Mouse (Mus musculus): Measurements from ENCODE around the gene Lyrm7.
"Not testable (repeated sequence)": the region's sequence is repeated elsewhere in the genome, so short reads cannot be mapped to it uniquely, and the experiment has no call there.

Lyrm7 gene

DNA sequence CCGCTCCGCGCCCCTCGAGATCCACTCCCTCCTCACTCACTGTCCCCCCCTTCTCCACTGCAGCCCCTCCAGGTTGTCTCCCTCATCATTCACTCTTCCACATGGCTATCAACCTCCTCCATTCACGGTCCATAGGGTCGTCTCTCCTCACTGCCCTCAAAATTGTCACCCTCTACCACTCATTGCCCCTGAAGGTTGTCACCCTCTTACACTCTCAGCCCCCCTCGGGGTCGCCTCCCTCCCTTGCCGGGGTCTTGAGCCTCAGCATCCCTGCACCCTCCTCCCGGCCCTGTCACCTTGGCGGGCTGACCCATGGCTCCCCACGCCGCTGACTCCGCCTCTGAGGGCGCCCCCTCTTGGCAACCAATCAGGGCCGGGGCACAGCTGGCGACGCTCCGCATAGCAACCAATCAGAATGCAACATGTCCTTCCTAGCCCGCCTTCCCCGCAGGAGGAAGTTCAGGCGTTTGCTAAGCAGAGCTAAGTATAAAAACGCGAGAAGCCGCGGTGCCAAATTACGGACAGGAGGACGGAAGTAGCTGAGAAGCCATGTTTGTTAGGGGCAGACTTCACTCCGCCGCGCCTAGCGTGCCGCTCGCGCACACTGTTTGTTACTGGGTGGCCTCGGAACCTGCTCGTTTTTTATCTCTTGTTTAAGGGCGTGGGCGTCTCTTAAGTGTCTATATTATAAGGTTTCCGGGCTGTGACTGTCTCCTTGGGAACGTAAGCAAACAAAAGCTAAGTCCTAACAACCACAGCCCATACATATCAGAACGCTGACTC lies at the start of gene Lyrm7:
TSS of gene Lyrm7 (minus strand) at position 661 of the 783 bp plus-strand sequence.
- DNase-seq (ENCODE audit: low read depth, low spot score) = peak; percentile 98

DNA sequence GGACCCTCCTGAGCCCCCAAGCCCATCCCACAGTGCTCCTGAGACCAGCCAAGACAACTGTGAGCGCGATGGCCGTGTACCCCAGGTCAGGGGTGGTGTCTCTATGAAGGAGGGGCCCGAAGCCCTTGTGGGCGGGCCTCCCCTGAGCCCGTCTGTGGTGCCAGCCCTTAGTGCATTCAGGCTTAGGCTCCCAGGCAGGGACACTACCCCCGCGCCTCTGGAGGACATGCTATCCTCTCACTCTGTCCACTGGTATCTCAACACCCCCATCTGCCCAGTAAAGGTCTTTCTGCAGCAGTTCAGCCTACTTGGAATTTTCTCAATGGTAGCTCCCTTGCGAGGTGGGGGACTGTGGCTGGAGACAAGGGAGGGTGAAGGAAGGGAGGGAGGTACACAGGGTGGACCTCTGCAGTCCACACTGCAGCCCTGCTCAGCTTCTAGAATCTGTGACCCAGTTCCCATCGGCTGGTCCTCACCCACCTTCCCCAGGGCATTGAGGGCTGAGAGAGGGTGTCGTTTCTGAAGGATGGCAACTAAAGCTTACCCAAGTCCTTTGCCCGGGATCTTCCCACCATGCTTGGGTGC lies 49.5 kb upstream of the Lyrm7 start:
- DNase-seq (ENCODE audit: low read depth, low spot score) = no peak

DNA sequence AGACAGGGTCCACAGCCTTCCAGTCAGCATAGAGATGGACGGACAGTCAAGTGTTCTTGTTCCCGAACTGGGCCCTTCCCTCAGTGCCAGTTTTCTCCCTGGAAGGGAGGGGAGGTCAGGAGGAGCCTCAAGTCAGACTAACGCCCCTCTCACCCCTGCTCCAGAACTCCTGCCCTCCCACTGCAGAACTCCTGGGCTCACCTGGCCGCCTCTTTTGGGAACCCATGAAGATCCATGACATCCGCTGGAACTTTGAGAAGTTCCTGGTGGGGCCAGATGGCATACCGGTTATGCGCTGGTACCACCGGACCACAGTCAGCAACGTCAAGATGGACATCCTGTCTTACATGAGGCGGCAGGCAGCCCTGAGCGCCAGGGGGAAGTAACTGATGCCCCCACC lies 48.6 kb upstream of the Lyrm7 start:
- no peak for DNase-seq (ENCODE audit: low read depth, low spot score)

DNA sequence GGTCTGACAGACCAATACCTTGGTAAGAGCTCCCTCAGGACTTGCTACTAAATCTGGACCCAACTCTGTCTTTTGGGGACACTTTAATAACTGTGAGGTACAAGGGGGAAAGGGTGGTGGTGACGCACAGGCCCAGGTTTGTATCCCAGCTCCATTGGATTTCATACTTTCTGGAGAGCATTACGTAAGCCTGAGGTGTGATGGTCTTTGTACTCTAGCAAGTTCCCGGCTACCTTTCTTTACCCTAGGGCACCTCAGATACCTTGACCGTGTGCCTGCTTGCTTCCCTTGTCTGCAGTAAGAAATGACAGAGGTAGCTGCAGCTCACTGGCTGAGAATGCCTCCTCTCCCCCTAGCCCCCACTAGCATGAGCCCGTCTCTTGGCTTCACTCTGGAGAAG lies 46.5 kb upstream of the Lyrm7 start:
- DNase-seq (ENCODE audit: low read depth, low spot score) = no peak

DNA sequence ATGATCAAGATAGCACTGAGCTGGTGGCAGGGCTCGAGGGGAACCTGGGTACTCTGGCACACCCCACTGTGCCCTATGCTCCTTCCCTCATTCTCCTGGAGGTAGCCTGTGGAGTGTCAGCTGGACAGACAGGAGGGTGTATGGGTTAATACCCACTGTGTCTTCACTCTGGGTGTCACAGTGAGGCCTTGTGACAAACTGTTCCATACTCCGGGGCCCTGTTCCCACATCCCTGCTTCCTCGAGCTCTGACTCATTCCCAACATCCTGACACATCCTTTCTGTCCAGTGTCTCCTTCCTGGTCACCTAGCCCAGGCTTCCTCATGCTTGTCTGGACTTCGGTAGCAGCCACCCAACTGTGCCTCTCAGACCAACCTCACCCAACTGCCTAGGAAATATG lies 45.8 kb upstream of the Lyrm7 start:
- DNase-seq (ENCODE audit: low read depth, low spot score) = no peak

DNA sequence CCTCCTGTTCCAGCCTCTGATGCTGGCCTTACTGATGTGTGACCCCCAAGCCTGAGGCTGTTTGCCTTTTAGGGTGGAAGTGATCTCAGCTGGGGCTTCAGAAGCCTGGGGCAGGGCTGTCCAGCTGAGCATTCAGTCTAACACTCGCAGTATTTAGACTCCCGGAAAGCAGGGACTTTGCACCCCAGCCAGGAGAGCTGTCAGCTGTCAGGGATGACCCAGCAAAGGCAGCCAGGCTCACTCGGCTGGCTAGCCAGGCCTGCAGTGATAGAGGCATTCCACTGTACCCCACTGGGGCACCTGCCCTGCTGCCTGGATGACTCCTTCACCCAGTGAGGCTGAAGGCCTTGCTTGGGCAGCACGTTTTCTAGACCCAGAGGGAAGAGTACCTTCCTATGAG lies 45.2 kb upstream of the Lyrm7 start:
- DNase-seq (ENCODE audit: low read depth, low spot score) = no peak

DNA sequence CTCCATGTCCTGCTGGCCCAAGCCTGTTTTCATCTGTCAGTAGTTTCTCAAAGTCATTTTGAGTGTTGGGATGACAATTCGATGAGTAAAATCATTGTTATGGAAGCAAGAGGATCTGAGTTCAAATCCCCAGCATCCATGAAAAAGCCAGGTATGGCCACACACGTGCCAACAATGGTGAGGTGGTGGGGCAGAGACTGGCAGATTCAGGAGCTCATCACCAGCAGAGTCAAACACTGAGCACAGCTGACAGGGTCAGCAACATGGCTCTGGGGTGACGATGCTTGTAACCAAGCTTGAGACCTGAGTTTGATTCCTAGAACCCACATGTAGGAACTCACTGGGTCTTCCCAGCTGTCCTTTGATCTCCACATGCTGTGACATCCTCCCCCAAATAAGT lies 44.4 kb upstream of the Lyrm7 start:
- DNase-seq (ENCODE audit: low read depth, low spot score) = no peak

DNA sequence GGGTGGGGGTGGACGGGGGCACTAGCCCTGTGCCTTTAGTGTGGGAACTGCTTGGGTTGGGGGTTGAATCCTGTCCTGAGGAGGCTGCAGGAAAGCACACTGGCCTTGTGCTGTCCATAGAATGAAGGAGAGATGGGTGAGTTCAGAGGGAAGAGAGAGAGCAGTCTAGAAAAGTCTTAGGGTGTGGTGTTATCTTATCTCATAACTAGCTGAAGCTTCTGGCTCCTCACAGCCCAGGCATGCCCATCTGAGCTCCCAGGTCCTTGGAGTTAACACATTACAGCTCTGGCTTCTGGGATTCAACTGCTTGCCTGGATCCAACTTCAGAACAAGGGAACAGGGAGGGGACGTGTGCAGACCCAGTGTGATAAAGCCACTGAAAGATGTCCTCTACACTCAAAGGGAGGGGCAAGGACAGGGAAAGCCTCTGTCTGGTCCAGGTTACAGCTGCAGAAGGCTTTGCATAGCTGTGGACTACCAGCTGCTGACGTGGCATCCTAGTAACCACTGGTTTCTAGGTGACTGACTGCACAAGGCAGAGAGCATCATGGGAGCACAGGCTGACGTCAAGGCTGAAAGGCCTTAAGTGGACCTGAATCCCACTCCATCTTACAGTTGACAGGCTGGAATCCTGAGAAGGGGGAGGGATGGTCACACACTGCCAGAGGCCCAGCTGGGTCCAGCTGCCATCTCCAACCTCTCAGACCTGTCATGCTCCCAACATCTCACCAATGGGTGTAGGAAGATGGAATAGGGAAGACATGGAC lies 43.4 kb upstream of the Lyrm7 start:
- DNase-seq (ENCODE audit: low read depth, low spot score) = no peak

DNA sequence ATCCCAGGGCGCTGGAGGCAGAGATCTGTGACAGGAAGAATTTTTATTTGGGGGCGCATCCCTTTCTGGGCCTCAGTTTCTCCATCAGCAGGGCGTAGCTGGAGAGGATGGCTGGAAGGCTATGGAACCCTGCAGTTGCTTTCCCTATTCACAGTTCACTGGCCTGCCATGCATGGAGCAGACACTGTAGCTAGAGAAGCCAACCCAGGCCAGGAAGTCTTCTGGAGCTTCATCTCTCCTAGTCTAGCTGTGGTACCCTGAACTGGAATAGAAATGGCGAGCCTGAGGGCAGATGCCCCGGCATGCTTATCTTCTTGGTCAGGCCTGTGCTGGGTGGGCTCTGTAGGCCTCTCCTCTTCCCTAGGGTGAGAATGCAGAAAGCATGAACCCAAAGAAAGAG lies 42.6 kb upstream of the Lyrm7 start:
- DNase-seq (ENCODE audit: low read depth, low spot score) = no peak

DNA sequence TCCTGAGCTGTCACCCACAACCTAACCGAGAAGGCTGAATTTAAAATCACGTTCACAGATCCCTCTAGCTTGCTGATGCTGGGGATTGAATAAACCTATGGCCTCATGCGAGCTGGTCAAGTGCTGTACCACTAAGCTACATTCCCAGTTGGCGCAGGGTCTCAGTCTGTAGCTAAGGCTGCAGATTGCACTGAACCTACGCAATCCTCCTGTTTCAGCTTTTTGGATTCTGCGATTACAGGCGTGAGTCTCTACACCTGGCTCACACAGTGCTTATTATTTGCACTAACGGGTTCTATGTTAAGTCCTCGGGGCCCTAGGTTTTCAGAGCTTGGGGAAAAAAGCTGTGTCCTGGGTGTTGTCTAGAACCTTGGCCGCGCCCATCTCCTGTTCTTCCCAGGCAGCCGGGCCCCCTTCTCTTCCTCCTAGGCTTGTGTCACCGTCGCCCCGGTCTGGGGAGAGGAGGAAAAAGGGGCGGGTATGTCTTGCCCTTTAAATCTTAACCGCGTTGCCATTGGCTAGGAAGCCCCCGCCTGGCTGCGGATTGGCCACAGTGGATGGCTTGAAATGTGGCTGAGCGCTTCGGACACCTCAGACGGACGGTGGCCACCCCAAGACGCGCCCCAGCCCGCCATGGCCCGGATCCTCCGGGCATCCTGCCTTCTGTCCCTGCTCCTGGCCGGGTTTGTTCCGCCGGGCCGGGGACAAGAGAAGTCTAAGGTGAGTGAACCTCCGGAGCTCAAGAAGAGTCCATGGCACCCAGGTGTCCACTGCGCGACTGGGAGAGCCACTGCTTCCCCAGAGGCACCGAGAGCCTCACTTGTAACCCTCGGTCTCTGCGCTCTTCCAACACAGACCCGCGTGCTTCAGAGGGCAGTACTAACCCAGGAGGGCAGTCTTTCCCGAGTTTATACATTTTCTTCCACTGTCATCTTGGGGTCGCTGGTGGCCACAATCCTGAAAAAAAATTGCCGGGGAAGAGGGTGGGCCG lies 41.9 kb upstream of the Lyrm7 start, which contains the start of gene Gpx3:
TSS of gene Gpx3 (plus strand) at position 121 of the 991 bp plus-strand sequence.
- peak; percentile 49 for DNase-seq (ENCODE audit: low read depth, low spot score)

DNA sequence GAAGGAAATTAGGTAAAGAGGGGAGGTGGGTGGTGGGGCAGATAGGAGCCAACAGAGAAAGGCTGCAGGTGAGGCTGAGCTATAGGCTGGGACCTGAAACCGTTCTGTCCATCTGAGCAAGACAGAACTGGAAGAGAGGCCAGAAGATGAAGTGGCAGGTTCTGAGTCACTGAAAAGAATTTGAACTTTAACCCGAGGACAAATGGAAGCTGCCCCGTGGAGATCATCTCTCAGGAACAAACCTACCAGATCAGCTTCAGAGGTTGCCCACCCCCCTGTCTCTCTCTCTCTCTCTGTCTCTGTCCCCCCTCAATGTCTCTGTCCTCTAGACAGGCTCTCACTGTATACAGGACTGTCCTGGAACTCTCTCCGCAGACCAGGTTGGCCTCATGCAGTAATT lies 38.9 kb upstream of the Lyrm7 start:
- no peak for DNase-seq (ENCODE audit: low read depth, low spot score)

DNA sequence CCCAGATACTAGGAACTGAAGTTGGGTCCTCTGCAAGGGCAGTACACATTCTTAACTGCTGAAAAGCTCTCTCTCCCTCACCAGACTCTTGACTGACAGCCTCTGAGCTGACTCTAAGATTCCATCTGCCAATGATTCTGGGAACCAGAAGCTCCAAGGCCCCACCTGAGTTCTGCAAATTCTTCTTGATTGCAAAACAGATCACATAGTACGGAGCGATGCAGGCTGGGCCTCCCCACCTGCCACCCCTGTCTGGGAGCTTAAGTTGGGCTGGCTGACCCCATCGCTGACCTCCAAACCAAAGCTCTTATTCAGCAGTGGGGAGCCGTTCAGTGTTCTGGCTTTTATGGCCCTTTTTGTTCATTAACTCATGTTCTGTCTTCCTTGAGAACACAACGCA lies 36.8 kb upstream of the Lyrm7 start:
- no peak for DNase-seq (ENCODE audit: low read depth, low spot score)

DNA sequence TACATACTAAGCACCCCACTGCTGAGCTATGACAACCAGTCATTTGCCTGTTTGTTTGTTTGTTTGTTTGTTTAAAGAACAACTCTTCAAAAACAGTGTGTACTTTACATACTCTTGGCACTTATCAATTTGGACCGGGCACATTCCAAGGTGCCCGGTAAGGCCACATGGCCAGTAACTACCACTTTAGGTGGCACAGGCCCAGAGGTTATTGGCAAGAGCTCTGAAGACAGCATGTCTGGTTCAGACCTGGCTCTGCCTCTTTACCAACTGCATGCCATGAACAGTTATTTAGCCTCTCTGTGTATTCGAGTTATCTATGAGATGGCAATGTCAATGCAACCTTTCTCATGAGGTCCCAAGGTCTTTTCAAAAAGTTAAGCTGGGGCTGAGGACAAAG lies 35.9 kb upstream of the Lyrm7 start:
- not testable (repeated sequence) for DNase-seq (ENCODE audit: low read depth, low spot score)

DNA sequence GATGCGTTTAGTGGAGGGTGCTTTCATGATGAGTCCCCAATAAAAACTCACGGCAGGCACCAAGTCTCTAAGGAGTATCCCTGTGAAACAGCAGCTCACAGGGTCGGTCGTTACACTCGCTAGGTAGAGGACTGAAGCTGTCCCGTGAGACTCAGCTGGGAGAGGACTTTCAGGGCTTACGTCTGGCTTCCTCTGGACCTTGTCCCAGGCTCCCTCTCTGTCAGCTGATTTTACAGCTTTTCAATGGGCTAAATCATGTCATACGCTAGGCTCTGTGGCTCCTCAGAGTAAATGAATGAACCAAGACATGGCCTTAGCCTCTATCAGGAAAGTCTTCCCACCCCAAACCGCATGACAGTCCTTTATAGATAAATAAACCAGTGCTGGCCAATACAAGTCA lies 33.9 kb upstream of the Lyrm7 start:
- DNase-seq (ENCODE audit: low read depth, low spot score) = no peak

DNA sequence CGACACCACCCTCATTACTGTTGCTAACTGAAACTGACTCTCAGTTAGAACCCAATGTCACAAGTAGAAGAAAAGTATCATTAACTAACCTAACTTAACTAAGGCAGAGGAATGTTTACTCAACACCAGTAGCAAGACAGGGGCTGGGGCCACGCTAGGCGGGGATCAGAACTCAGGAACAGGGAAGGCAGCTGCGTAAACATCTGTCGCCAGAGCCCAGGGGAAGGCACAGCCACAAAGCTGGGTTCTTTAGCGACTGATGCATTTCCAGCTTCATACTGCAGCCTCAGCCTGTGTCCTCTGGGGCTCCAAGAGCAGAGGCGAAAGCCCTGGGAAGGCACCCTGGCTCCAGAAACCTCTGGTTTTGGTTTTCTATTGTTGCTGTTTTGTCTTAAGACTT lies 31.4 kb upstream of the Lyrm7 start:
- no peak for DNase-seq (ENCODE audit: low read depth, low spot score)

DNA sequence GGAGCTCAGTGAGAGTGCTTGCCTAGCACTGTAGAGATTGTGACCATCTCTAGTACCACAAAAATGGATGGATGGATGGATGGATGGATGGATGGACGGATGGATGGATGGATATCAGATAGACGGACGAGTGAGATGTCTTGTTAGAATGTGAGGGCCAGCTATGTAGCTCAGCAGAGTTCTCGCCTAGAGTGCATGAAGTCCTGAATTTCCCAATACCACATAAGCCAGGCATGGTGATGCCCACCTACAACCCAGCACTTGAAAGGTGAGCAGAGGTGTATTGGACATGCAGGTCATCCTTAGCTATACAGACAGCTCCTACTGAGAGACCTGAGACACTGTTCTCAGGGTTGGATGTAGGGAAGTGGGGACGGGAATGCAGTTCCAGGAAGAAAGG lies 30.6 kb upstream of the Lyrm7 start:
- DNase-seq (ENCODE audit: low read depth, low spot score) = no peak

DNA sequence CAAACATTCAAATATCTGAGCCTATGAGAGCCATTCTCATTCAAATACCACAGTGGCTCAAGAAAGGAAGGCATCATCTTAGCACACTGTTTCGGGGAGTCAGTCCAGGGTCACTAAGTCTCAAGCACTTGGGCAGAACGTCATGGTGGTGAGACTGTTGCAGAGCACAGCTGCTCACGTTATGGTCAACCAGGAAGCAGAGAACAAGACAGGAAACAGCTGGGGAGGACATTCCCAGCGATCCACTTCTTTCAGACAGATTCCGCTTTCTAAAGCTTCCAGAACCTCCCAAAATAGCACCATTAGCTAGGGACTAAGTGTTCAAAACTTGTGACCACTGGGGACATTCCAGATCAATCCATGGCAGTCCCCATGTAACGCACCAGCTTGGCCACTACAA lies 27.2 kb upstream of the Lyrm7 start:
- no peak for DNase-seq (ENCODE audit: low read depth, low spot score)

DNA sequence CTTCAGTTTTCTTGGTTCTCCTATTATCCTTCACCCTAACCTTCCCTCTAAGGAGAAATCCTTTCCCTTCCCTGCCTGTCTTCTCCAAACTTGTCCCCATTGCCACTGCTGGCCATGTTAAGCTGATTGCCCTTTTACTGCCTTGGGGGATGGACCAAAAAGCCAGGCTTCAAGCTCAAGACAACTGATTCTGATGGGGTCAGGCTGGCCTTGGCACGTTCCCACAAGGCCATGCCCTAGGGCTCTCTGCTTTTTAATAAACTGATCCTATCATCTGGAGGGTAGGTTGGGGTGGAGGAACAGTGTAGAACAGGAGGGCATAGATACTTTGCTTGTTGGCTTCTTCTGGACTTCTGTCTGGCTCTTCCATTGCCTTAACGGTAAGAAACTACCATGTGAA lies 24.7 kb upstream of the Lyrm7 start:
- DNase-seq (ENCODE audit: low read depth, low spot score) = no peak

DNA sequence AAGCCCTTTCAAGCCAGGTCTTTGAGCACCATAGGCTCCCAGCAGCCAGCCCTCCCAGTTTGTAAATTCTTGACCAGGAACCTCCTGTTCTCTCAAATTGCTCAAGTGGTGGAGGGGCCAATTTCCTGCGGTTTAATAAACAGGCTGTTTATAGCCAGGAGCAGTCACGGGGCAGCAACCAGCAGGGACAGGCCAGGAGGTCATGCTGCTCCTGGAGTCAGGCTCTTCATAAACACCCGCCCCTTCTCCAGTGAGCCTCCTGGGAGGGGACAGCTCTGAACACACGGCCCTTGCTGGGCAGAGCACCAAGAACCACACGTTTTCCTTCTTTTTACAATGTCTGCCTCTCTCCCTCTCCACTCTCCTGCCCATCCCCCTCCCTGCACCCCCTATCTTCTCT lies 24.2 kb upstream of the Lyrm7 start:
- peak; percentile 61 for DNase-seq (ENCODE audit: low read depth, low spot score)

DNA sequence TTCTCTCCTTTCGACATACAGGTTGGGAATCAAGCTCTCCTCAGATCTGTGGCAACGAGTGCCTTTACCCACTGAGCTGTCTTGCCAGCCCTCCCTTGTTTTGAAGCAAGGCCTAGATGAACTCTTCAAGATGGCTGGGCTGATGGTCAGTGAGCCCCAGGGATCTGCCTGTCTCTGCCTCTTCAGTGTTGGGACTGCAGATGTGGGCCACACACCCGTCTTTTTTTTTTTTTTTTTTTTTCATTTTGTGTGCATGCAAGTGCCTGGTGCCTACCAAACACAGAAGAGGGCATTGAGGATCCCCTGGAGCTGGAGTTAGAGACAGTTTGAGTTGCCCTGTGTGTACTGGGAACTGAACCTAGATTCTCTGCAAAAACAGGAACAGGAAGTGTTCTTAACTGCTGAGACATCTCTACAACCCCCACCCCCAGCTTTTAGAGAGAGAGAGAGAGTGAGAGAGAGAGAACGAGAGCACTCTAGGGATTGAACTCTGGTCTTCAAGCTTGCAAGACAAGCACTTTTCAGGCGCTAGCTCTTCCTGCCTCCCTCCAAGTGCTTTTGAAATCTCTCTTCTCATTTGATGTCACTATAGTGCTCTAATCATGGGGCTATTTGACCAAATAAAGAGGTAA lies 23.6 kb upstream of the Lyrm7 start:
- DNase-seq (ENCODE audit: low read depth, low spot score) = no peak

DNA sequence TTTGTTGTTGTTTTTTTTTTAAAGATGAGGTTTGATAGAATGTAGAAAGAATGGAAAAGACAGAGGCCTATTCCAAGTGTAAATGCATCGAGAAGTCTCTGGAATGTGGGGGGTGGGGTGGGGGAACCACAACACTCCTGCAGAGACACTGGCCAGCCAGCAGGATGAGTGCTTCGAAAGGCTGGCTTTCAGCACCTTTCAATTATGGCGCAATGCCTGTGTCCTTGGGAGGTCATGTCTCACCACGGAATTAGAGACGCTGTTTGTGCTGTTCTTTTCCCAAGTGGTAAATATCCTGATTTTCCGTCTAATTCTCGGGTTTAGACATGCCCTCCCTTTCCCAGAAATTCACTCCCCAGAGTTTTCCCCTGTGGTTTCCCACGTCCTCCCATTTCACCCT lies 22.0 kb upstream of the Lyrm7 start:
- no peak for DNase-seq (ENCODE audit: low read depth, low spot score)

Data from forelimb bud, embryonic 11.5 days (tissue).